Mouse (Mus musculus) cerebellum, adult (tissue): ENCODE measurements around the gene Vmn2r109.
"Not testable (repeated sequence)": the region's sequence is repeated elsewhere in the genome, so short reads cannot be mapped to it uniquely, and the experiment has no call there.

Experiments used
- ATAC-seq: cut with Nextera tagmentation; 2 replicates; pipeline ENCODE4 v1.9.2; 2017; ENCODE audit warnings: mild to moderate bottlenecking, moderate library complexity, mixed read lengths; ENCODE audit not compliant: insufficient number of reproducible peaks, low FRiP score, low TSS enrichment

Gene Vmn2r109

DNA sequence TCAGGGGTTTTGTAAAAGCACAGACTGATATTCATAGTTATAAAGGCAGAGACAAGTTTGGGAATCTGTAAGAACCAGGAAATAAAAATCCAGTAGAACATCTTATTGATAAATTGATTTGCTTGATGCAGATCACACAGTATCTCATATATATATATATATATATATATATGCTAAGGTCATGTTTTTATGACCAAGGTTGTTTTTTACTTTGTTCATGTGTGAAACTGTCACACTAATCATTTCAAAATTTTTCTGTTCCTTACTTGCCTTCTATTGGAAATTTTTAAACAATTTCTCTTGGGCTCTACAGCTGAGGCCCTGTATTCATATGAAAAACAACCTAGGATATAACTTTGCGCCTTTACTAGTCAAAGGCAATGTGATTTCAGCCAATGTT lies at the start of gene Vmn2r109:
Gene Vmn2r109 (minus strand): TSS at position 101 of the 400 bp plus-strand sequence.
- no peak for ATAC-seq

DNA sequence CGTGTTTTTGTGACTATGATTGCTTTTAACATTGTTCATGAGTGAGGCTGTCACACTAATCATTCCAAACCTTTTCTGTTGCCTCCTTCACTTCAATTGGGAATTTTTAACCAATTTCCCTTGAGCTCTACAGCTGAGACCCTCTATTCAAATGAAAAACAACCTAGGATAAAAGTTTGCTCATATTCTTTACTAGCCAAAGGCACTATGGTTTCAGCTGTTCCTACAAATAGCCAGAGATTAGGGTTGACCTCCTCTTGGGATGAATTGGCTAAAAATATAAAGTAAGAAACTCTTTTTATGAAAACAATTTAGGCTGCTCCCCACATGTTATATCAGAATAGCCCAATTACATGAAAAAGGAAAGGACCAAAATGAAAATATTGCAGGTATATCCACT lies 31.8 kb upstream of the Vmn2r109 start, which contains the start of gene Vmn2r110:
Gene Vmn2r110 (minus strand): TSS at position 101 of the 400 bp plus-strand sequence.
- no peak for ATAC-seq

DNA sequence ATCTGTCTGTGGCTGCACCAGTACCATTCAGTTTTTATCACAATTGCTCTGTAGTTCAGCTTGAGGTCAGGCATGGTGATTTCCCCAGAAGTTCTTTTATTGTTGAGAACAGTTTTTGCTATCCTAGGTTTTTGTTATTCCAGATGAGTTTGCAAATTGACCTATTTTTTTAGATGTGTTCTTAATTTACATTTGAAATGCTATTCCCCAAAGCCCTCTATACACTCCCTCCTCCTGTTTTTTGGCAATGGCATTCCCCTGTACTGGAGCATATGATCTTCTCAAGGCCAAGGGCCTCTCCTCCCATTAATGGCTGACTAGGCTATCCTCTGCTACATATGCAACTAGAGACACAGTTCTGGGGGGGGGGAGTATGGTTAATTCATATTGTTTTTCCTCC lies 56.3 kb downstream of the Vmn2r109 start:
- not testable (repeated sequence) for ATAC-seq

DNA sequence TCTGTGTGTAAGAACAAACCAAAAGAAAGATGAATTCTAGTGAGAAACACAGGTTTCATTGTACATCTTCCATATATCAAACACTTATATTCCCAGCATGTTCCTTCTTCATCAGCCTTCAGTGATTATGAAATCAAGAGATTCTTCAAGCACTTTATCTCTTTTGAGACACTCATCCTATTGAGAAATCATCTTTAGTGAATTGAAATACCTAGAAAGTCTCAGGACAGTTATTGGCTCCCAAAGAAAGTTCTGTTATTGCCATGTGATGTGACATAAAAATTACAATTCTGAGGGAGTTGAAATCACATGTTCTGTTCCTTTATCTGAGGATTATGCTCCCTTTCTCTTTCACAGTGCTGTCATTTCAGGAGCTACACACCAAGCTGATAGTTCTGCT lies 66.7 kb downstream of the Vmn2r109 start, which contains the start of gene Vmn1r225:
Gene Vmn1r225 (plus strand): TSS at position 301 of the 400 bp plus-strand sequence.
- ATAC-seq, result no peak
